Mouse (Mus musculus) forebrain, embryonic 12.5 days (tissue): ENCODE measurements around the gene Timm44. TPM values are rescaled to one million over a fixed set of nuclear protein-coding genes. Genes with fewer than 3 reads are reported as not detected.
"Not testable (repeated sequence)": the region's sequence is repeated elsewhere in the genome, so short reads cannot be mapped to it uniquely, and the experiment has no call there.

Source experiments
- ATAC-seq: fragments of 200-750 bp; cut with Nextera tagmentation; 2 replicates; pipeline ENCODE4 v1.8.0; 2017; ENCODE audit warnings: moderate TSS enrichment; ENCODE audit not compliant: low FRiP score
- H3K27ac ChIP-seq: fragments of 300-500 bp; sonication (generic); 2 replicates; pipeline ENCODE4 v1.5.1; 2016; ENCODE audit warnings: mild to moderate bottlenecking
- H3K27me3 ChIP-seq: fragments of 300-500 bp; sonication (generic); 2 replicates; pipeline ENCODE4 v1.6.1; 2016; ENCODE audit warnings: mild to moderate bottlenecking
- H3K36me3 ChIP-seq: fragments of 300-500 bp; sonication (generic); replicated peaks from 2 replicates; pipeline ENCODE4 v1.6.1; 2016; ENCODE audit warnings: mild to moderate bottlenecking
- H3K4me1 ChIP-seq: fragments of 300-500 bp; sonication (generic); 2 replicates; pipeline ENCODE4 v1.6.1; 2016
- H3K4me2 ChIP-seq: fragments of 300-500 bp; sonication (generic); 2 replicates; pipeline ENCODE4 v1.6.1; 2016; ENCODE audit warnings: mild to moderate bottlenecking, moderate library complexity
- H3K4me3 ChIP-seq: fragments of 300-500 bp; sonication (generic); replicated peaks from 2 replicates; pipeline ENCODE4 v1.5.1; 2016; ENCODE audit warnings: mild to moderate bottlenecking
- H3K9ac ChIP-seq: fragments of 300-500 bp; sonication (generic); 2 replicates; pipeline ENCODE4 v1.6.1; 2016; ENCODE audit warnings: mild to moderate bottlenecking
- H3K9me3 ChIP-seq: fragments of 300-500 bp; sonication (generic); 2 replicates; pipeline ENCODE4 v1.6.1; 2016
- WGBS: fragments of 180-500 bp; shearing (Covaris S2); methylation state at CpG from one replicate; pipeline ENCODE4 v1.1.7; 2016; 5-methylcytosine and 5-hydroxymethylcytosine counted together
- polyA plus RNA-seq: library from polyadenylated mRNA; unstranded; fragments of >200 nt; fragmentation: Nextera tagmentation; extraction: Ambion mirVana; gene quantifications from 2 replicates; pipeline ENCODE4 v1.2.1, GENCODE M21; 2016

Timm44 gene
- polyA plus RNA-seq, 1 experiment from 2014 or later: 55.6 TPM

DNA sequence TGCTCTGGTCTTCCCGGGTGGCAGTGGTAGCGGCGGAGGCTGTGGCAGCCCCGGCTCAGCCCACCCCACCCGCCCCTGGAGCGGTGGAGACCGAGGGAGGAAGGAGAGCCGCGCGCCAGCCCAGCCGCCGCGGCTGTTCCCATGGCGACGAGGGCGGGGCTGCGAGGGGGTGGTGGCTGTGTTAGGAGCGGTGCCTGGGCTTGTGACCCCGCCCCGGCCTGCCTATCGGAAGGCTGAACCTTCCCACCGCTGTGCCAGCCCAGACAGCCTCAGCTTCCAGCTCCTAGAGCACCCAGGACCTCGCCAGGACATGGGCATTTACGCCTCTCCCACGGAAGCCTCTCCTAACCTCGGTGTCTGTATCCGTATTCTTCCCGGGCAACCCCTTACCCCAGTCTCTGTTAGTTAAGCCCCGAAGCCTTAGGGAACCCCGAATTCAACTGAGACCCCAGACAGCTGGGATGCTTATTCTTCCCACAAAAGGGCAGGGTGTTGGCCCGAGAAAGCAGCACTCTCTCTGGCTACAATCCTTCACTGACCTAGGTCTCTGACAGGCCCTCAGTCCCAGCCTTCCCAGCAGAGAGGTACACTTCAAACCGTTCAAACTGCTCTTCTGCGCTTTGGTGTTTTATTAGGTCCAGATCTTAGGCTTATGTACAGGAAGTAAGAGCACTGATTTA lies 16.4 kb downstream of the Timm44 start, which contains the start of gene Ctxn1:
Ctxn1 (minus strand) TSS at position 150 of the 680 bp plus-strand sequence.
- Histone ChIP-seq H3K9ac (peak within 1 kb of the TSS; percentile 90), H3K4me2 (peak within 1 kb of the TSS; percentile 61), H3K9me3 (no peaks in the 10 kb centered on the region), H3K4me3 (peak within 1 kb of the TSS; percentile 83), H3K36me3 (peaks cover 80% of the 10 kb centered on the region), H3K4me1 (peaks cover 32% of the 10 kb centered on the region), H3K27ac (peak within 1 kb of the TSS; percentile 97), H3K27me3 (no peaks in the 10 kb centered on the region)
- ATAC-seq: peak; percentile 94
- WGBS: 7% methylated on average over 33 of the region's 33 CpGs

DNA sequence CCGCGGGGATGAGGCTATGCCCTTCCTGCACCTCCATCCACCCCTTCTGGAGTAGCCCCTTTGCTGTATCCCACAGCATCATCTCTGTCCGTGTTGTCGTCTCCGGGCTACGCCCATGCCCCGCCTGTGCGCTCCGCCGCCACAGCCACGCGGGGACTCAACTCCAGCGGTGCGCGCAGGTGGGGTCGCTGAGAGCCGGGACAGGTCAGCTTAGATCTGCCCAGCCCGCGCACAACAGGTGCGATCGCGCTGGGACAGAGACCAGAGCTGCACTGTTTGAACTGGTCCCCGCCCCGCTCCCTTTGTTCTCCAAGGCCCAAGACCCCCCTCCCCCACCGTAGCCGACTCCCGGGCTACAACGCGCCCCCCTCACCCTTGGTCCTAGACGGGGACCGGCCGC lies 17.0 kb downstream of the Timm44 start:
- H3K9me3 ChIP-seq: no peaks in the 10 kb centered on the region
- H3K9ac ChIP-seq: peak overlapping the region; percentile 90
- H3K27me3 ChIP-seq: no peaks in the 10 kb centered on the region
- H3K4me2 ChIP-seq: peak overlapping the region; percentile 61
- peak overlapping the region; percentile 83 for H3K4me3 ChIP-seq
- WGBS: under 1% methylated on average over 30 of the region's 32 CpGs
- peaks cover 38% of the 10 kb centered on the region for H3K4me1 ChIP-seq
- peak overlapping the region; percentile 97 for H3K27ac ChIP-seq
- peak; percentile 81 for ATAC-seq
- H3K36me3 ChIP-seq: peaks cover 74% of the 10 kb centered on the region

DNA sequence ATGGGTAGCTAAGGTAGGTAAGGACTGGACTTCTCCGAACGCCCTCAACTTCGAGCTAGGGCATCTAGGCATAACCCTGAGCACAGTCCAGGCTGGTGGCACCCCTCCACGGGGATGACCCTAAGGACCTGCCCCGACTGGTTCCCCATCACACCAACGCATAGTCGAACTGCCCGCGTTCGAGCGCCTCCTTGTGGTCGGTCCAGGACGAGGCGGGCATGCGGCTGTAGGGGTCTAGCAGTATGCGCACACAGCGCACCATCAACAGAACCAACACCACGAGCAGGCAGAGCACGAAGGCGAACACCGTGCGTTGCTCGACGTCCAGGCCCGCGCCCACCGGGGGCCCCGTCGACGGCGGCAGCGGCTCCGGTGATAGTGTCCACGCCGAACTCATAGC lies 17.5 kb downstream of the Timm44 start:
- no peaks in the 10 kb centered on the region for H3K27me3 ChIP-seq
- H3K27ac ChIP-seq: peak overlapping the region; percentile 97
- H3K36me3 ChIP-seq: peaks cover 69% of the 10 kb centered on the region
- H3K4me2 ChIP-seq: peak overlapping the region; percentile 61
- no peaks in the 10 kb centered on the region for H3K9me3 ChIP-seq
- H3K9ac ChIP-seq: peak overlapping the region; percentile 90
- ATAC-seq: peak; percentile 73
- whole genome bisulfite sequencing: 1% methylated on average over 34 of the region's 35 CpGs
- H3K4me1 ChIP-seq: peaks cover 40% of the 10 kb centered on the region
- H3K4me3 ChIP-seq: peak overlapping the region; percentile 83

DNA sequence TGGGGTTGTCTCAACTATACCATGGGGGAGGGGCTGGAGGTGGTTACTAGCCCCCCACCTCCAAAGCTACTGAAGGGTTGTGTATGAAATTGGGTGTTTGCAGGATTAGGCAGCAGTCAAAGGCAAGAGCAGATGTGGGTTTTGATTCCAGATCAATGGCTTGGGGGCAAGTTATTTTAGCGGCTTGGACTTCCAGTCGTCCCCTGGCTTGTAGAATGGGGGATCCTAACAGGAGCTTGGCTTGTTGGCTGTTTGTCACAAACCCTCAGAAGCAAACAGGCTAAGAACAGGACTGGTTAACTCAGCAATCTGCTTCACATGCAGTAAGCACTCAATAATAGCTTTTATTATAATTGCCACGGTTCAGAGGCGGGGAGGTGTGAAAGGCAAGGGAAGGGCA lies 18.4 kb downstream of the Timm44 start:
- WGBS: 66% methylated on average over 4 of the region's 4 CpGs
- peak overlapping the region; percentile 83 for H3K4me3 ChIP-seq
- peaks cover 61% of the 10 kb centered on the region for H3K36me3 ChIP-seq
- H3K9me3 ChIP-seq: no peaks in the 10 kb centered on the region
- H3K27me3 ChIP-seq: no peaks in the 10 kb centered on the region
- H3K4me1 ChIP-seq: peaks cover 43% of the 10 kb centered on the region
- H3K9ac ChIP-seq: peak overlapping the region; percentile 90
- ATAC-seq: no peak
- H3K4me2 ChIP-seq: peak overlapping the region; percentile 61
- peak overlapping the region; percentile 97; the same call in 1 of the 2 replicates for H3K27ac ChIP-seq

DNA sequence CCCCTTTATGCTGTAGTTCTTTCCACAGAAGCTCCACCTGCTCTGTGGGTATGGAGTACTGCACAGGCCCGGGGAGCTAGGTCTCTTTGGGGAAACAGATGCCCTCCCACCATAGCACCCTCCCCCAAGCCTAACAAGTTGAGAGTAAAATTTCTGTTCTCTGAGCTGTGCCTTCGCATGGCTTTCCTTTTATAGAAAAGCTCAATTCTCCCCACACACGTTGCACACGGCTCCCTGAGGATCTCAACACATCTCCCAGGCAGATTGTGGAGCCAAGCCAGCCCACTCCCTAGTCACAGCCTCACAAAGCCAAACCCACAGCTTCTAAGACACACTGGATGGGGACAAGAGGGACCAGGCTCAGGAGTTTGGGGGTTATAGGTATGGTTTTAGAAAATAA lies 18.8 kb downstream of the Timm44 start:
- no peak for ATAC-seq
- Histone ChIP-seq H3K27ac (peak overlapping the region; percentile 43; the same call in 1 of the 2 replicates), H3K9ac (no peak overlapping the region; the same call in 1 of the 2 replicates), H3K4me2 (peak overlapping the region; percentile 61), H3K4me1 (peaks cover 45% of the 10 kb centered on the region), H3K9me3 (no peaks in the 10 kb centered on the region), H3K4me3 (peak overlapping the region; percentile 83), H3K27me3 (no peaks in the 10 kb centered on the region), H3K36me3 (peaks cover 56% of the 10 kb centered on the region)
- WGBS: 77% methylated on average over 4 of the region's 4 CpGs

DNA sequence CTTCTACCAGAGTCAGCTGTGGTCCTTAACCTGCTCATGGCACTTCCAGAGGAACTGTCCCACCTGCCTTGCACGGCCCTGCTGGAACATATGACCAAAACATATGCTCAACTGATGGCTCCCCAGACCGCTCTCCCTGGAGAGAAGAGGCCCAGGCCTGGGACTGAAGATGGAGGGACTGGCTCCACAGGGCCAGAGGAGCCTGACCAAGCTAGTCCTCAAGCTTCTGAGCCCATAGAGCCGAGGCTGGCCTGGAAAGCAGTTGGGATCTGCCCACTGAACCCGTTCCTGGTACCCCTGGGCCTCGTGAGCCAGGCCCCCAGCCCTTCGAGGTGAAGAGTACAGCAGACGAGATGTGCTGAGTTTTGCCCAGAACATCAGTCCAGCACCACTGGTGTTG lies 20.2 kb downstream of the Timm44 start:
- H3K4me1 ChIP-seq: peaks cover 49% of the 10 kb centered on the region
- H3K4me3 ChIP-seq, H3K9me3 ChIP-seq, H3K4me2 ChIP-seq, ATAC-seq, H3K27ac ChIP-seq, H3K27me3 ChIP-seq, H3K9ac ChIP-seq: not testable (repeated sequence)
- H3K36me3 ChIP-seq: peaks cover 43% of the 10 kb centered on the region
- WGBS: 87% methylated on average over 7 of the region's 7 CpGs

DNA sequence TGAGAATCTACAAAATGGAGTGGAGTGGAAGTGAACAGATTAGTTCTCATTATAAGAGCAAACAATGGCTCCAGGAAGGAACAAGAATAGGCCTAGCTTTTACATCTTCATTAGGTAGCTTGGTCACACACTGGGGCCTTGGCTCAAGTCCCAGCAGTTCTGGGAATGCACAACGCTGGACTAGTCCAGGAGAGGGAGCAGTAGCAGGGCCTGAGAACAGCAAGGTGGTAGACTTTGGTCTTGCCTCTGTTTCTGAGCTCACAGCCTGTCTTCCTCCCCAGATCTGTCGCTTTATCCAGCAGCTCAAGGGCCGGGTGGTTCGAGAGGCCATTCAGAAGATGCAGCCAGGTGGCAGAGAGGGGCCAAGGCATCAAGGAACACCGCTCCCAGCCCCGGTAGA lies 21.7 kb downstream of the Timm44 start:
- H3K4me2 ChIP-seq: peak overlapping the region; percentile 69
- WGBS: 55% methylated on average over 6 of the region's 6 CpGs
- peak overlapping the region; percentile 95 for H3K27ac ChIP-seq
- H3K9me3 ChIP-seq: no peaks in the 10 kb centered on the region
- H3K36me3 ChIP-seq: peaks cover 38% of the 10 kb centered on the region
- ATAC-seq: no peak
- H3K27me3 ChIP-seq: peaks cover 8% of the 10 kb centered on the region; the same call in 1 of the 2 replicates
- H3K4me3 ChIP-seq: peak overlapping the region; percentile 88
- peak overlapping the region; percentile 90; the same call in 1 of the 2 replicates for H3K9ac ChIP-seq
- peaks cover 46% of the 10 kb centered on the region for H3K4me1 ChIP-seq

DNA sequence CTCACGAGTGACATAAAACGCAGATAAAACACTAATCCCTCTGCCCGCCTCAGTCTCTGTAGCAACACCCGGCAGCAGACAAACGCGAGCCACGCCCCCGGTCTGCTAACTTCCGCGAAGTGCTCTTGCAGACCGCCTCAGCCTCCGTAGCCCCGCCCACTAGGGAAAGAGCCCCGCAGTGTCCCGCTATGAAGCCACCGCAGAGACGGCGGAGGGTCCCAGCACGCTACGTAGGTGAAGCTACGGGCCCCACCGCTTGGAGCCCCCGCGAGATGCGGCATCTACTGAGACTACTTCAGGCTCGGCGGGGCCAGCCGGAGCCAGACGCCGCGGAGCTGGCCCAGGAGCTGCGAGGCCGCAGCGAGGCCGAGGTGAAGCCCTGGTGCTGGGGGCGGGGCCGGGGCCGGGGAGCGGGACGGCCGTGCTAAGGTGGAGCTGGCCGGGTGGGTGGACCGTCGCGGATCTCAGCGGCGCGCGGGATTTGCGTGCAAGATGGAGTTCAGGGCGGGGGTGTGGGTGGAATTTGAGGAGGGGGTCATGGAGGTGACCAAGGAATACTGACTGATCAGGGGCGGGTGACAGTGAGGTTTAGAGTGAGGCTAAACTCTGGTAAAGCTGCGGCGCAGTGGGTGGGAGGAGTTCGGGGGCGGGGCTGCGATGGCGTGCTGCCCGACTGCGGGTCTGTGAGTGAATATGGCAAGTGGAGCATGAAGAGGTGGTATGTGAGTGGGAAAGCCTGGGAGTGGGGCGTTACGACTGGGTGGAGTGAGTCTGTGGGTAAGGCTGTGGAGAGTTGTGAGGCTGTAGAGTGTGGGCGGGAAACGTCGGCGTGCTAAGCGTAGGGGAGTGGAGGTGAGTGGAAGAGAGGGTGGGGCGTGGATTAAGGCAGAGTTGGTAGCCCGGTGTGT lies 22.5 kb downstream of the Timm44 start, which contains the start of gene Snapc2:
Snapc2 (plus strand) TSS at position 147 of the 908 bp plus-strand sequence.
- peak within 1 kb of the TSS; percentile 69 for H3K4me2 ChIP-seq
- peak within 1 kb of the TSS; percentile 88 for H3K4me3 ChIP-seq
- peak; percentile 90 for ATAC-seq
- peak within 1 kb of the TSS; percentile 95 for H3K27ac ChIP-seq
- peaks cover 14% of the 10 kb centered on the region; the same call in 1 of the 2 replicates for H3K27me3 ChIP-seq
- H3K9ac ChIP-seq: peak within 1 kb of the TSS; percentile 90
- under 1% methylated on average over 69 of the region's 69 CpGs for WGBS
- H3K4me1 ChIP-seq: peaks cover 48% of the 10 kb centered on the region
- H3K9me3 ChIP-seq: no peaks in the 10 kb centered on the region
- peaks cover 39% of the 10 kb centered on the region for H3K36me3 ChIP-seq

DNA sequence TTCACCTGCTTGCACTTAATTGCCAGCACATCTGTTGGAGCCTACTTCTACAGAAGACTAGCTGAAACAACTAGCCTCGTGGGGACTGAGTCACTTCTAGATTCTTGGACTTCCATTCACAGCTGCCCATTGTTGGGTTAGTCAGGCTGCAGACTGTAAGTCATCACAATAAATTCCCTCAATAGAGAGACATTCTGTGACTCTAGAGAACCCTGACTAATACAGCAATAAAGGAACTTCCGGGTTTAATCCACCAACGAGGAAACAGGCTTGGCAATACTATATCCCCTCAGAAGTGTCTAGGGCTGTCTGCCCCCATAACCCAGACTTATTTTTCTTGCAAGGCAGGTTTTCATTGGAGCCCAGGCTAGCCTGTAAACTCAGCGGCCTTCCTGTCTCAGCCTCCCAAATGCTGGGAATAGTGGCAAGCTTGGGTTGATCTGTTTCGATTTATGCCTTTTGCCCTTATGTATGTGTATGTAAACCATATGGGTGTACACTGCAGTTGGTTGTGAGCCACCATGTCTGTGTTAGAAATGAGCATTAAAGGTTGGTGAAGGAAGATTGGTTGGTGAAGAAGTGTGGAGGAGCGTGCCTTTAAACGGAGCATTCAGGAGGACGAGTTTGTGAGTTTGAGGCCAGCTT lies 23.5 kb downstream of the Timm44 start:
- 49% methylated on average over 8 of the region's 8 CpGs for WGBS
- Histone ChIP-seq H3K27ac (peak overlapping the region; percentile 95), H3K9ac (peak overlapping the region; percentile 90; the same call in 1 of the 2 replicates), H3K36me3 (peaks cover 44% of the 10 kb centered on the region), H3K4me2 (peak overlapping the region; percentile 69), H3K9me3 (no peaks in the 10 kb centered on the region), H3K4me3 (peak overlapping the region; percentile 88), H3K27me3 (peaks cover 21% of the 10 kb centered on the region), H3K4me1 (peaks cover 38% of the 10 kb centered on the region)
- ATAC-seq: no peak

DNA sequence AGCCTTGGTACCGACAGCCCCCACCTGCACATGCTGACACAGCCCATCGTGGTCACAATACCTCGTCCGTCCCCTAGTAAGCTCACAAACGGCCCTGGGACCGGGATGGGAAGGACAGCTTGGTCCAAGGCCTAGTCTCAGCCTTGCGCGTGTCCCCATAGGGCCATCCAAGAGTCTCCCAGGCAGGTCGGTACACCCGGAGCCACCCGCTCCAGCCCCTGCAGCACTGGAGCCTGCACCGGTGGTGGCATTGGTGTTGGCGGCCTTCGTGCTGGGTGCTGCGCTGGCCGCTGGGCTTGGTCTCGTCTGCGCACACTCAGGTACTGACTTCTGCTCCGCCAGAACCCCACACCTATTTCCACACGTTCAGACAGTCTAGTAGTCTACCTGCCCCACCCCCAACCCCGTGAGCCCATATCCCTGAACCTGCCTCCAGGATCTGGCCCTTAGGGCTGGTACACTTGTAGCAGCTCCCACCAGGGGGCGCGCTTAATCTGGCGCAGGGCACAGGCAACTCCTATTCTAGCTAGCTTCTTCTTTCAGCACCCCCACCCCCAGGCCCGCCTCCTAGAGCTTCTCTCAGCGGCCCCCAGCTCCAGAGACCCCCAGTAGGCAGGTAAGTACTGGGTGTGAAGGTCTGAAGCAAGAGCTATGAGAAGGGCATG lies 25.3 kb downstream of the Timm44 start:
- Histone ChIP-seq H3K27ac (no peak overlapping the region), H3K9ac (no peak overlapping the region), H3K36me3 (peaks cover 45% of the 10 kb centered on the region), H3K4me2 (no peak overlapping the region), H3K4me3 (no peak overlapping the region; the same call in 1 of the 2 replicates), H3K9me3 (no peaks in the 10 kb centered on the region), H3K27me3 (peaks cover 21% of the 10 kb centered on the region), H3K4me1 (peaks cover 30% of the 10 kb centered on the region)
- 28% methylated on average over 26 of the region's 26 CpGs for WGBS
- ATAC-seq: peak; percentile 21

DNA sequence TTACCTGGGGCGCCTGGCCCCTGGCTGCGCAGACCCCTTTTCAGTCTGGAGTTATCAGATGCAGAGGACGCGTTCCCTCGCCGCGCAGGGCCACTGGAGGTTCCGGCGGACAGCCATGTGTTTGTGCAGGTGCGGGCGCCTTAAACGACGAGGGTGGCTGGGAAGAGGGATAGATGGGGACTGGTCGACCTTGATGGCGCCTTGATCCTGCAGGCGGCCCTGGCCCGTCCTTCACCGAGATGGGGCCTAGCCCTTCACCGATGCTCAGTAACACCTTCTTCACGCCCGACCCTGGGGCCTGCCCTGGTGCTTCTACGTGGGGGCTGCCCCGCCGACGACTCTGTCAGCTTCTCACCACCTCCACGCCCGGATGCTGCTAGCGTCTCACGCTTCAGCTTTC lies 26.5 kb downstream of the Timm44 start:
- no peaks in the 10 kb centered on the region for H3K9me3 ChIP-seq
- H3K27ac ChIP-seq: no peak overlapping the region
- H3K4me2 ChIP-seq: 0 out of 2 replicates have a peak overlapping the region, but pooled peaks have one; percentile 1
- H3K4me3 ChIP-seq: no peak overlapping the region
- peaks cover 27% of the 10 kb centered on the region for H3K4me1 ChIP-seq
- H3K36me3 ChIP-seq: peaks cover 46% of the 10 kb centered on the region
- WGBS: 12% methylated on average over 29 of the region's 29 CpGs
- ATAC-seq: no peak
- 0 out of 2 replicates have a peak overlapping the region, but pooled peaks have one; percentile 29 for H3K9ac ChIP-seq
- peaks cover 21% of the 10 kb centered on the region for H3K27me3 ChIP-seq
